Mouse (Mus musculus) ES-Bruce4 (cell line): Measurements from ENCODE around the gene Tmem144. TPM values are rescaled to one million over a fixed set of nuclear protein-coding genes. Genes with fewer than 3 reads are reported as not detected.
"Not testable (repeated sequence)": the region's sequence is repeated elsewhere in the genome, so short reads cannot be mapped to it uniquely, and the experiment has no call there.

Experiments used
- H3K27ac ChIP-seq: 2 replicates; pipeline ENCODE4 v1.5.1; 2012; ENCODE audit warnings: low read length, inconsistent platforms; ENCODE audit not compliant: insufficient read depth
- H3K27me3 ChIP-seq: 2 replicates; pipeline ENCODE4 v1.6.1; 2012; ENCODE audit warnings: mild to moderate bottlenecking, low read length, inconsistent platforms; ENCODE audit not compliant: control insufficient read depth, poor library complexity, insufficient read depth, severe bottlenecking
- H3K36me3 ChIP-seq: 2 replicates; pipeline ENCODE4 v1.6.1; 2012; ENCODE audit warnings: inconsistent platforms, mild to moderate bottlenecking, low read length, moderate library complexity; ENCODE audit not compliant: control insufficient read depth, poor library complexity, insufficient read depth, severe bottlenecking
- H3K4me1 ChIP-seq: one replicate; pipeline ENCODE4 v1.8.1; 2011; ENCODE audit warnings: low read length; ENCODE audit not compliant: control insufficient read depth, insufficient read depth
- H3K4me3 ChIP-seq: 2 replicates; pipeline ENCODE4 v1.5.1; 2011; ENCODE audit warnings: low read depth, mild to moderate bottlenecking, low read length
- H3K9ac ChIP-seq: 2 replicates; pipeline ENCODE4 v1.6.1; 2012; ENCODE audit warnings: low read depth, mild to moderate bottlenecking, inconsistent platforms; ENCODE audit not compliant: poor library complexity, severe bottlenecking
- H3K9me3 ChIP-seq: replicated peaks from 2 replicates; pipeline ENCODE4 v1.6.1; 2012; ENCODE audit warnings: mild to moderate bottlenecking, low read length, inconsistent platforms; ENCODE audit not compliant: control insufficient read depth, poor library complexity, insufficient read depth, severe bottlenecking
- CTCF ChIP-seq: IDR thresholded peaks from one replicate; pipeline ENCODE4 v1.8.1; 2011; ENCODE audit warnings: low read depth, low read length
- EP300 ChIP-seq: IDR thresholded peaks from 2 replicates; pipeline ENCODE4 v1.6.1; 2011; ENCODE audit warnings: low read depth, low read length; ENCODE audit not compliant: insufficient read depth
- POLR2A ChIP-seq: IDR thresholded peaks from one replicate; pipeline ENCODE4 v1.8.1; 2011; ENCODE audit warnings: low read length; ENCODE audit not compliant: insufficient read depth
- polyA plus RNA-seq: library from polyadenylated mRNA; stranded (reverse); fragments of >200 nt; gene quantifications from 2 replicates; pipeline ENCODE4 v1.2.4, GENCODE M21; 2011; ENCODE audit warnings: low read depth; ENCODE audit not compliant: missing spikeins, insufficient read depth, insufficient read length

Tmem144 gene
- polyA plus RNA-seq, 1 experiment, result 15.8 TPM

GRCm38 (mm10) chr3:79811632-79812031 lies 40.9 kb downstream of the Tmem144 start:
- no peaks in the 10 kb centered on the region for H3K9me3 ChIP-seq
- no peak overlapping the region for H3K27ac ChIP-seq
- H3K9ac ChIP-seq, result no peak overlapping the region
- TF ChIP-seq EP300 (no peak), CTCF (peak; percentile 49)
- H3K4me3 ChIP-seq, result no peak overlapping the region
- H3K36me3 ChIP-seq, result no peaks in the 10 kb centered on the region; the same call in 1 of the 2 replicates
- H3K27me3 ChIP-seq, result no peaks in the 10 kb centered on the region
- H3K4me1 ChIP-seq, result no peaks in the 10 kb centered on the region

- H3K4me3 ChIP-seq, result no peak overlapping the region
- H3K36me3 ChIP-seq, result no peaks in the 10 kb centered on the region; the same call in 1 of the 2 replicates
- no peak for TF ChIP-seq EP300
- no peak for TF ChIP-seq POLR2A
- H3K9ac ChIP-seq, result no peak overlapping the region
- H3K4me1 ChIP-seq, result no peaks in the 10 kb centered on the region
- no peaks in the 10 kb centered on the region for H3K9me3 ChIP-seq
- no peaks in the 10 kb centered on the region for H3K27me3 ChIP-seq
- no peak overlapping the region for H3K27ac ChIP-seq
These were observed 42.0 kb downstream of the Tmem144 start for GRCm38 (mm10) chr3:79810563-79810962.

- no peaks in the 10 kb centered on the region for H3K4me1 ChIP-seq
- no peaks in the 10 kb centered on the region for H3K27me3 ChIP-seq
- no peak overlapping the region for H3K9ac ChIP-seq
- no peaks in the 10 kb centered on the region for H3K36me3 ChIP-seq
- TF ChIP-seq EP300, result no peak
- peak; percentile 42 for TF ChIP-seq CTCF
- no peaks in the 10 kb centered on the region for H3K9me3 ChIP-seq
- no peak overlapping the region for H3K27ac ChIP-seq
- no peak overlapping the region for H3K4me3 ChIP-seq
These were observed 43.4 kb downstream of the Tmem144 start for GRCm38 (mm10) chr3:79809180-79809567.

GRCm38 (mm10) chr3:79808530-79809179 lies 43.9 kb downstream of the Tmem144 start:
- Histone ChIP-seq H3K4me1 (no peaks in the 10 kb centered on the region), H3K27ac (no peak overlapping the region), H3K36me3 (no peaks in the 10 kb centered on the region), H3K4me3 (no peak overlapping the region), H3K9me3 (no peaks in the 10 kb centered on the region), H3K9ac (no peak overlapping the region), H3K27me3 (no peaks in the 10 kb centered on the region)
- TF ChIP-seq POLR2A (no peak), EP300 (no peak), CTCF (no peak)

GRCm38 (mm10) chr3:79800761-79801160 lies 51.8 kb downstream of the Tmem144 start:
- not testable (repeated sequence) for H3K4me3 ChIP-seq, H3K9ac ChIP-seq, H3K9me3 ChIP-seq, H3K27ac ChIP-seq, H3K27me3 ChIP-seq, H3K36me3 ChIP-seq, H3K4me1 ChIP-seq

- H3K9ac ChIP-seq, result no peak overlapping the region
- H3K27ac ChIP-seq, result no peak overlapping the region
- H3K4me3 ChIP-seq, result no peak overlapping the region
- no peaks in the 10 kb centered on the region for H3K9me3 ChIP-seq
- no peaks in the 10 kb centered on the region for H3K4me1 ChIP-seq
- TF ChIP-seq POLR2A (no peak), EP300 (no peak), CTCF (no peak)
- H3K27me3 ChIP-seq, result no peaks in the 10 kb centered on the region
- no peaks in the 10 kb centered on the region for H3K36me3 ChIP-seq
These were observed 60.3 kb downstream of the Tmem144 start for GRCm38 (mm10) chr3:79792307-79792706.
